Mouse (Mus musculus) lung, adult 2 months (tissue): ENCODE data around the gene Casz1.

Source experiments
- CTCF ChIP-seq: fragments of 200-500 bp; IDR thresholded peaks from 2 replicates; pipeline ENCODE4 v1.5.1; 2011; ENCODE audit warnings: mild to moderate bottlenecking, low read length, control low read depth; ENCODE audit not compliant: insufficient read depth
- POLR2A ChIP-seq: fragments of 200-500 bp; IDR thresholded peaks from 2 replicates; pipeline ENCODE4 v1.6.1; 2011; ENCODE audit warnings: low read depth, mild to moderate bottlenecking, control low read depth, low read length, borderline replicate concordance; ENCODE audit errors: extremely low read depth

DNA sequence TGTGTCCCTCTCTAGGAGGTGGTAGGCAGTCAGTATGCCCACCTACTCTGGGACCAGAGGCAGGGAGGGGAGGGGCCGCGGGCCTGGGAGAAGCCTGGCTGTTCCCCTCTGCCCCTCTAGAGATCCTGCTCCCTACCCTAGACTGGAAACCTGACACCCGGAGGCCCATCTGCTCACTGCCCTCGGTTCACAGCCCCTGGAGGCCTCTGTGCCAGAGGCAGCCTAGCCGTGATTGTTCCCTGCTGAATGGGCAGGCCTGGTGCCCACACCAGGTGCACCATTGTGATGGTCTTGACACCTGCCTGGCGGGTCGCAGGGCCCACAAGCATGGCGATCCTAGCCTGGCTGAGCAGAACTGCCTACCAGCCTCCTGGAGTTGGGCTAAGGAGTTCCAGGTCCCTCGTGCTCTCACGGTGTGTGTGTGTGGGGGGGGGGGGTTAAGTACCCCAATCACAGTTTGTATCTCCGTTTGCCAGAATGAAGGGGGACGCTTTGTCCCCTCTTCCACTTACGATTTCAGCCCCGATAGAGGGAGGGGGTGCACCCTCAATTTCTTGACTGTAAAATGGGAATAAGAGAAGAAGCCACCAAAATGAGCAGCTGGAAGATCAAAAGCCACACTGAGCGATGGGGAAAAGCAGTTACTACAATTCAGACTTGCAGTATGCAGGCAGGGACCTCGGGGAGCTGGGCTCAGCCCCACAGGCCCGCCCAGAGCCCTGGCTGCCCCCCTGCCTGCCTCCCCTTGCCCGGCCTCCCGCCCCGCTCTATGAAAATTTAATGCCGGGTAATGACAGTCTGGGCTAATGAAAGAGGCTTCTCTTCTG is 33.4 kb upstream of the Casz1 start:
- TF ChIP-seq CTCF = no peak
- no peak for TF ChIP-seq POLR2A
